Mouse (Mus musculus): ENCODE data around the gene Pdzd2. TPM values are rescaled to one million over a fixed set of nuclear protein-coding genes. Genes with fewer than 3 reads are reported as not detected.
A peak's percentile ranks its signal among the peaks of the same experiment; 100 is the strongest.

The Pdzd2 gene
- polyA plus RNA-seq, 1 experiment from 2014 or later: 19.1 TPM

DNA sequence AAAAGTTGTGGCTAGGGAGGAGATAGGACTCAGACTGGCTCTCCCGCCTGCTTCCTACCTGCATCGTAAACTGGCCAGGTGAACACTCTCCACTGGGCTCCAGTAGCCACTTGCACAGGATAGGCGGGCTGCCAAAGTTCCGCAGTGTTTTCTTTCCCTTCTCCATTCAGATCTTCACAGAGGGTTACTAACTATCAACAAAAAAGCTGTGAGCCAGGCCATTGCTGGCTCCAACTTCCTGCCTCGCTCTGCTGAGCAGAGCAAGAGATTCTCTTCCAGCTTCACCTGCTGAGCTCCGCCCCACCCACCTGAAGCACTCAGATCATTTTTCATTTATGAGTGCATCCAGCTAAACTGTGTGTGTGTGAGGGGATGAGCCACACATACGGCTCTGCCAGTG is 246.5 kb downstream of the Pdzd2 start:
- ATAC-seq (replicated peaks; ENCODE audit: low FRiP score, low read depth) (0 out of 2 replicates have a peak, but pooled peaks have one; percentile 25), DNase-seq (ENCODE audit: low spot score) (no peak)
- H3K27me3 ChIP-seq (ENCODE audit: insufficient read depth, low read length): no peaks in the 10 kb centered on the region
- no peaks in the 10 kb centered on the region for H3K9me3 ChIP-seq (replicated peaks; ENCODE audit: low read length)
- no peak overlapping the region for H3K4me2 ChIP-seq (ENCODE audit: low read length)
- WGBS: 47% methylated on average over 7 of the region's 7 CpGs
- no peaks in the 10 kb centered on the region for H3K36me3 ChIP-seq (ENCODE audit: insufficient read depth, low read length)
- no peak for TF ChIP-seq CTCF (IDR thresholded peaks at IDR 0.05; ENCODE audit: low read depth)
- H3K4me3 ChIP-seq (replicated peaks; ENCODE audit: low read depth, low read length): no peak overlapping the region
- no peak overlapping the region for H3K9ac ChIP-seq (ENCODE audit: low read depth, low read length)
- peaks cover 25% of the 10 kb centered on the region for H3K4me1 ChIP-seq (replicated peaks; ENCODE audit: insufficient read depth, low read length)
- no peak overlapping the region for H3K27ac ChIP-seq

GRCm38 (mm10) chr15:12490969-12491368 is 248.8 kb downstream of the Pdzd2 start:
- Histone ChIP-seq H3K9me3 (replicated peaks; ENCODE audit: low read length) (no peaks in the 10 kb centered on the region), H3K4me2 (ENCODE audit: low read length) (no peak overlapping the region), H3K4me1 (replicated peaks; ENCODE audit: insufficient read depth, low read length) (peaks cover 25% of the 10 kb centered on the region), H3K4me3 (replicated peaks; ENCODE audit: low read depth, low read length) (no peak overlapping the region), H3K27ac (peak overlapping the region; percentile 69), H3K36me3 (ENCODE audit: insufficient read depth, low read length) (no peaks in the 10 kb centered on the region), H3K9ac (ENCODE audit: low read depth, low read length) (no peak overlapping the region), H3K27me3 (ENCODE audit: insufficient read depth, low read length) (no peaks in the 10 kb centered on the region)
- 51% methylated on average over 3 of the region's 3 CpGs for WGBS
- ATAC-seq (replicated peaks; ENCODE audit: low FRiP score, low read depth) (peak; percentile 6; the same call in 1 of the 2 replicates), DNase-seq (ENCODE audit: low spot score) (peak; percentile 62)
- no peak for TF ChIP-seq CTCF (IDR thresholded peaks at IDR 0.05; ENCODE audit: low read depth)

DNA sequence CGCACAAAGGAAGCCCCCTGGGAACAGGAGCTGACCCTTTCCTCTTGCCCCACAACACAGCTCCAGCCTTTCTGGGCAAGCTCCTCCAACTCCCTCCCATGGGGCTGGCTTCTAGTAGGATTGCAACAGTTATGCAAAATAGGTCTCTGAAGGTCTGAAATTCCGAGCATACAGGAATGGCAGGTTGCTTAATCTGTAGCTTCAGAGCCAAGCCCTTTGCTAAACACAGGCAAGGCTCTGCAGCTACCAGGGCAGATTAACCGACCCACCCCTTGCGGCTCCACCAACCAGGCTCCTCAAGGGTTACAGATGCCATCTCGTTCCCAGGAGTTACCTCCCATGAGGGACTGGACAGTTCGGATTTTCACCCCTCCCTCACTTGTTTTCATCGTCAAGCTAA is 249.2 kb downstream of the Pdzd2 start:
- Histone ChIP-seq H3K4me2 (ENCODE audit: low read length) (no peak overlapping the region), H3K4me1 (replicated peaks; ENCODE audit: insufficient read depth, low read length) (peaks cover 25% of the 10 kb centered on the region), H3K4me3 (replicated peaks; ENCODE audit: low read depth, low read length) (no peak overlapping the region), H3K27ac (peak overlapping the region; percentile 69; the same call in 1 of the 2 replicates), H3K27me3 (ENCODE audit: insufficient read depth, low read length) (no peaks in the 10 kb centered on the region), H3K9me3 (replicated peaks; ENCODE audit: low read length) (no peaks in the 10 kb centered on the region), H3K36me3 (ENCODE audit: insufficient read depth, low read length) (no peaks in the 10 kb centered on the region), H3K9ac (ENCODE audit: low read depth, low read length) (peak overlapping the region; percentile 10; the same call in 1 of the 2 replicates)
- ATAC-seq (replicated peaks; ENCODE audit: low FRiP score, low read depth) (peak; percentile 59; the same call in 1 of the 2 replicates), DNase-seq (ENCODE audit: low spot score) (peak; percentile 51)
- WGBS: 28% methylated on average over 7 of the region's 7 CpGs
- no peak for TF ChIP-seq CTCF (IDR thresholded peaks at IDR 0.05; ENCODE audit: low read depth)

- Histone ChIP-seq H3K4me2 (ENCODE audit: low read length) (no peak overlapping the region), H3K9ac (ENCODE audit: low read depth, low read length) (no peak overlapping the region), H3K4me1 (replicated peaks; ENCODE audit: insufficient read depth, low read length) (peaks cover 25% of the 10 kb centered on the region), H3K36me3 (ENCODE audit: insufficient read depth, low read length) (no peaks in the 10 kb centered on the region), H3K9me3 (replicated peaks; ENCODE audit: low read length) (no peaks in the 10 kb centered on the region), H3K27ac (no peak overlapping the region), H3K4me3 (replicated peaks; ENCODE audit: low read depth, low read length) (no peak overlapping the region), H3K27me3 (ENCODE audit: insufficient read depth, low read length) (no peaks in the 10 kb centered on the region)
- no peak for TF ChIP-seq CTCF (IDR thresholded peaks at IDR 0.05; ENCODE audit: low read depth)
- WGBS: 87% methylated on average over 2 of the region's 2 CpGs
- ATAC-seq (replicated peaks; ENCODE audit: low FRiP score, low read depth): no peak
- DNase-seq (ENCODE audit: low spot score): no peak
Measured at GRCm38 (mm10) chr15:12488316-12488715, 251.4 kb downstream of the Pdzd2 start.

GRCm38 (mm10) chr15:12481261-12481660 is 258.5 kb downstream of the Pdzd2 start:
- Histone ChIP-seq H3K4me1 (replicated peaks; ENCODE audit: insufficient read depth, low read length) (no peaks in the 10 kb centered on the region), H3K9ac (ENCODE audit: low read depth, low read length) (no peak overlapping the region), H3K9me3 (replicated peaks; ENCODE audit: low read length) (no peaks in the 10 kb centered on the region), H3K4me2 (ENCODE audit: low read length) (no peak overlapping the region), H3K36me3 (ENCODE audit: insufficient read depth, low read length) (no peaks in the 10 kb centered on the region), H3K27ac (no peak overlapping the region), H3K27me3 (ENCODE audit: insufficient read depth, low read length) (no peaks in the 10 kb centered on the region), H3K4me3 (replicated peaks; ENCODE audit: low read depth, low read length) (no peak overlapping the region)
- 63% methylated on average over 5 of the region's 5 CpGs for WGBS
- no peak for TF ChIP-seq CTCF (IDR thresholded peaks at IDR 0.05; ENCODE audit: low read depth)
- ATAC-seq (replicated peaks; ENCODE audit: low FRiP score, low read depth) (no peak), DNase-seq (ENCODE audit: low spot score) (no peak)

DNA sequence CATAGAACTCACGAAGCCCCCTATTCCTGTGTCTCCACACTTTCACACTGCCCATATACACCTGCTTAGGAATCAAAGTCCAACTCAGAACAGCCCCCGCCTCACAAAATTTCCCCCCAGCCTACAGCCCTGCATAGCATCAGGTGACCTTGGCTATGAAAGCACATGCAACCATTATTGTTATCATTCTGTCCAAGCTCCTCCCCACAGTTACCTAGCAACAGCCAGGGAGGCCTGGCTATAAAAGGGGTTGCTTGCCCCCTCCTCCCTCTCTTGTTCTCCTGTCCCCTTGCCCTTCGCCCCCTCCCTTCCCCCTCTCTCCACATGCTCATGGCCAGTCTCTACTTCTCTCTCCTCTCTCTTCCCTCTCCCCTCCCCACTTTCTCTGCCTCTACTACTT is 259.4 kb downstream of the Pdzd2 start:
- Histone ChIP-seq H3K4me2 (ENCODE audit: low read length) (no peak overlapping the region), H3K9me3 (replicated peaks; ENCODE audit: low read length) (no peaks in the 10 kb centered on the region), H3K4me3 (replicated peaks; ENCODE audit: low read depth, low read length) (no peak overlapping the region), H3K9ac (ENCODE audit: low read depth, low read length) (no peak overlapping the region), H3K4me1 (replicated peaks; ENCODE audit: insufficient read depth, low read length) (no peaks in the 10 kb centered on the region), H3K27ac (no peak overlapping the region), H3K36me3 (ENCODE audit: insufficient read depth, low read length) (no peaks in the 10 kb centered on the region), H3K27me3 (ENCODE audit: insufficient read depth, low read length) (no peaks in the 10 kb centered on the region)
- 78% methylated on average over 3 of the region's 3 CpGs for WGBS
- ATAC-seq (replicated peaks; ENCODE audit: low FRiP score, low read depth) (peak; percentile 51; the same call in 1 of the 2 replicates), DNase-seq (ENCODE audit: low spot score) (no peak)
- TF ChIP-seq CTCF (IDR thresholded peaks at IDR 0.05; ENCODE audit: low read depth): no peak

GRCm38 (mm10) chr15:12479326-12479725 is 260.4 kb downstream of the Pdzd2 start:
- Histone ChIP-seq H3K4me1 (replicated peaks; ENCODE audit: insufficient read depth, low read length) (no peaks in the 10 kb centered on the region), H3K27ac (no peak overlapping the region), H3K27me3 (ENCODE audit: insufficient read depth, low read length) (no peaks in the 10 kb centered on the region), H3K4me3 (replicated peaks; ENCODE audit: low read depth, low read length) (no peak overlapping the region), H3K4me2 (ENCODE audit: low read length) (no peak overlapping the region), H3K9ac (ENCODE audit: low read depth, low read length) (no peak overlapping the region), H3K9me3 (replicated peaks; ENCODE audit: low read length) (no peaks in the 10 kb centered on the region), H3K36me3 (ENCODE audit: insufficient read depth, low read length) (no peaks in the 10 kb centered on the region)
- TF ChIP-seq CTCF (IDR thresholded peaks at IDR 0.05; ENCODE audit: low read depth): no peak
- DNase-seq (ENCODE audit: low spot score) (no peak), ATAC-seq (replicated peaks; ENCODE audit: low FRiP score, low read depth) (no peak)
- 60% methylated on average over 5 of the region's 5 CpGs for WGBS
